ENCODE assay signal across 14 mouse cellular contexts in the genomic region with DNA sequence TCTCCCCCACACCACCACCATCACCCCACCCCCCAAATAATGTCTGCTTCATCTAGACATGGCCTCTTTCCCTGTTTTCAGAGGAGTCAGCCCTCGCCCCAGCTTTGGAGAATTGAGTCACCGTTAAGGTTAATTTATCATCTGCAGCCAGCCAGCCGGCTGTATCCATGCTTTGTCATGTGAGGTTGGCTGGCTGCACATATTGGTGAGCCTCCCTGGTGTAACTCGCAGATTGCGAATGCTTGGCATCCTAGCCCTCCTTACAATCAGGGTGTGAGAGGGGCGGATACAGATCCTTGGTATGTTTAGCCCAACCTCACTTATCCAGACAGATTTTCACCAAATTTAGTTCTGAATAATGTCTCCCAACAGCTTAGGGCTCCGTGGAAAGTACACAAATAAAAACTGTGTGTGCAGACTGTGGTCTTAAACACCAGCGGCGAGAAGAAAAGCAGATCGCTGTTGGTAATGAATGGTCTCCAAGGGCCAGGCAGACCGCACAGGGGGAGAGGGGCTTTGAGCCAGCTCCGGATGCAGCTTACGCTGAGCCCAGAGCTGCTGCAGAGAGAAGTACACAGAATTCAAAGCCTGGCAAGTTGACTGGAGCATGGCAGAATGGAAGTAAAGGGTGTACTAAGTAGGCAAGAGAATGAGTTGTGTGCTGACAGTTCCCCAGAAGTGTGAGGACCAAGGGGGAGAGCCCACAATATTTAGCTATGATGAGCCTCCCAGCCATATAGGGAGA. TPM values are rescaled to one million over a fixed set of nuclear protein-coding genes. Genes with fewer than 3 reads are reported as not detected.
DNase-seq lines count a peak whose midpoint lies in the region; ATAC-seq and TF ChIP-seq lines count a peak whose summit lies in the region.
"Had no signal": no experiment of that assay in that cellular context is flagged by ENCODE, and none has a peak within 500 bp of the region (broad histone marks: within the 10 kb centered on the region; RNA-seq: fewer than 3 reads in every experiment).

No protein-coding gene starts in this region.

- WGBS in forebrain, embryonic 12.5 days: 67% methylated on average over 13 of the region's 13 CpGs
- WGBS in intestine, postnatal 0 days: 66% methylated on average over 13 of the region's 13 CpGs

- H3K27ac ChIP-seq in forebrain, embryonic 12.5 days: peak overlapping the region; percentile 50; the same call in 1 of the 2 replicates
- H3K27ac ChIP-seq in intestine, postnatal 0 days (ENCODE audit: low read depth, low read length): no peak overlapping the region
- H3K27ac ChIP-seq: liver, embryonic 13.5 days had no signal

- peak; percentile 30 for DNase-seq in adrenal gland, postnatal 25 days
- DNase-seq in adrenal gland, postnatal 10 days: no peak
- DNase-seq in left cerebral cortex, postnatal 4 days: peak; percentile 65
- DNase-seq in left cerebral cortex, adult 9 months (ENCODE audit: low spot score in 2 of 2): no peak
- no peak for DNase-seq in ovary, postnatal 36 days (ENCODE audit: low spot score)
- DNase-seq: liver, embryonic 13.5 days; lung, postnatal 36 days; right cerebral cortex, postnatal 14 days had no signal

- no peak overlapping the region for H3K4me2 ChIP-seq in forebrain, embryonic 12.5 days
- H3K4me2 ChIP-seq in intestine, postnatal 0 days (replicated peaks; ENCODE audit: low read depth): no peak overlapping the region
- H3K4me2 ChIP-seq: liver, embryonic 13.5 days had no signal

- H3K9me3 ChIP-seq in forebrain, embryonic 12.5 days: no peaks in the 10 kb centered on the region
- H3K9me3 ChIP-seq in intestine, postnatal 0 days (ENCODE audit: control insufficient read depth): no peaks in the 10 kb centered on the region
- H3K9me3 ChIP-seq: G1E; liver, embryonic 13.5 days had no signal

- intact Hi-C loops in left cerebral cortex, postnatal 4 days (cut with DNase I): loop anchor here (5.0 kb wide), 2 partner anchors 103 to 208 kb away; no protein-coding TSS in a partner anchor

- H3K9ac ChIP-seq in forebrain, embryonic 12.5 days: no peak overlapping the region
- H3K9ac ChIP-seq in intestine, postnatal 0 days (ENCODE audit: low read depth, low read length): no peak overlapping the region
- H3K9ac ChIP-seq: liver, embryonic 13.5 days had no signal

- H3K4me3 ChIP-seq in forebrain, embryonic 12.5 days (replicated peaks): no peak overlapping the region
- no peak overlapping the region for H3K4me3 ChIP-seq in intestine, postnatal 0 days (ENCODE audit: low read depth, low read length)
- H3K4me3 ChIP-seq: liver, embryonic 13.5 days; myocyte had no signal

- ATAC-seq in forebrain, embryonic 12.5 days (ENCODE audit: low FRiP score): no peak
- peak; percentile 61 for ATAC-seq in megakaryocyte-erythroid progenitor cell, adult 5-6 weeks (replicated peaks; ENCODE audit: low FRiP score, low TSS enrichment, poor library complexity, severe bottlenecking)
- ATAC-seq in intestine, postnatal 0 days: no peak

- H3K4me1 ChIP-seq in forebrain, embryonic 12.5 days: peaks cover 13% of the 10 kb centered on the region; the same call in 1 of the 2 replicates
- H3K4me1 ChIP-seq in intestine, postnatal 0 days (replicated peaks; ENCODE audit: control insufficient read depth, insufficient read depth, low read length): no peaks in the 10 kb centered on the region
- H3K4me1 ChIP-seq: liver, embryonic 13.5 days had no signal

- TF ChIP-seq CTCF in intestine, postnatal 0 days (IDR thresholded peaks at IDR 0.05; ENCODE audit: low read depth): no peak

- H3K36me3 ChIP-seq in forebrain, embryonic 12.5 days (replicated peaks): peaks cover 16% of the 10 kb centered on the region; the same call in 1 of the 2 replicates
- H3K36me3 ChIP-seq in intestine, postnatal 0 days (ENCODE audit: control insufficient read depth, insufficient read depth): peaks cover 6% of the 10 kb centered on the region; the same call in 1 of the 2 replicates
- H3K36me3 ChIP-seq: liver, embryonic 13.5 days had no signal

- H3K27me3 ChIP-seq in forebrain, embryonic 12.5 days: no peaks in the 10 kb centered on the region
- no peaks in the 10 kb centered on the region for H3K27me3 ChIP-seq in intestine, postnatal 0 days (replicated peaks; ENCODE audit: control insufficient read depth, insufficient read depth, low read length)
- H3K27me3 ChIP-seq: liver, embryonic 13.5 days had no signal

RNA-seq across cellular contexts. Expression of a gene that starts 11.7 kb away (rescaled TPM):
- total RNA-seq in adrenal gland, postnatal 25 days (2021): not detected in 2 replicates
- under 1 TPM in 1 of 2 experiments, not detected in 1; 0.48 TPM for total RNA-seq in adrenal gland, postnatal 10 days (2021)
- total RNA-seq in left cerebral cortex, postnatal 4 days (2021): under 1 TPM; 0.34 to 0.36 TPM
- not detected in 2 replicates for polyA plus RNA-seq in forebrain, embryonic 12.5 days (2016; fragmentation: Nextera tagmentation; extraction: Ambion mirVana)
- total RNA-seq in megakaryocyte-erythroid progenitor cell, adult 5-6 weeks (2014; fragmentation: Nextera tagmentation): 5.5 TPM in 1 of 2 replicates, not detected in the other
- total RNA-seq in megakaryocyte-erythroid progenitor cell, adult 5-6 weeks (2017): 0.34 TPM in 1 of 2 replicates, not detected in the other
- 0.03 TPM in 2 replicates for polyA plus RNA-seq in intestine, postnatal 0 days (2015; fragmentation: Nextera tagmentation; extraction: Ambion mirVana)
- polyA plus RNA-seq: G1E; kidney, embryonic 14.5 days; liver, embryonic 13.5 days; myocyte had no signal

RNA-seq across cellular contexts. Expression of a gene that starts 28.4 kb away (rescaled TPM):
- 104 and 106 TPM in 2 replicates for total RNA-seq in adrenal gland, postnatal 25 days (2021)
- 10 to 100 TPM; 39.2 to 58.2 TPM for total RNA-seq in adrenal gland, postnatal 10 days (2021)
- 10 to 100 TPM; 80.0 to 84.8 TPM for total RNA-seq in left cerebral cortex, postnatal 4 days (2021)
- polyA plus RNA-seq in forebrain, embryonic 12.5 days (2016; fragmentation: Nextera tagmentation; extraction: Ambion mirVana): 4.6 and 6.2 TPM in 2 replicates
- total RNA-seq in megakaryocyte-erythroid progenitor cell, adult 5-6 weeks (2014; fragmentation: Nextera tagmentation): 1.9 TPM in 1 of 2 replicates, not detected in the other
- 0.15 and 0.33 TPM in 2 replicates for total RNA-seq in megakaryocyte-erythroid progenitor cell, adult 5-6 weeks (2017)
- 1.2 and 1.5 TPM in 2 replicates for polyA plus RNA-seq in intestine, postnatal 0 days (2015; fragmentation: Nextera tagmentation; extraction: Ambion mirVana)
- polyA plus RNA-seq: G1E, myocyte had no signal

RNA-seq across cellular contexts. Expression of a gene that starts 49.6 kb away (rescaled TPM):
- total RNA-seq in adrenal gland, postnatal 25 days (2021): 16.1 and 18.0 TPM in 2 replicates
- total RNA-seq in adrenal gland, postnatal 10 days (2021): 10 to 100 TPM; 10.7 to 17.4 TPM
- total RNA-seq in left cerebral cortex, postnatal 4 days (2021): 10 to 100 TPM; 21.1 to 21.3 TPM
- polyA plus RNA-seq in forebrain, embryonic 12.5 days (2016; fragmentation: Nextera tagmentation; extraction: Ambion mirVana): 13.6 and 13.7 TPM in 2 replicates
- total RNA-seq in megakaryocyte-erythroid progenitor cell, adult 5-6 weeks (2014; fragmentation: Nextera tagmentation): 12.4 and 26.1 TPM in 2 replicates
- total RNA-seq in megakaryocyte-erythroid progenitor cell, adult 5-6 weeks (2017): 9.7 and 11.9 TPM in 2 replicates
- polyA plus RNA-seq in intestine, postnatal 0 days (2015; fragmentation: Nextera tagmentation; extraction: Ambion mirVana): 4.9 and 5.1 TPM in 2 replicates

Comparison
In these comparisons a context has a peak if more than half of its experiments do, and no peak if none do; other contexts are left out.
1. DNase-seq: peak in adrenal gland, postnatal 25 days (single experiment) and left cerebral cortex, postnatal 4 days (single experiment); none in adrenal gland, postnatal 10 days (single experiment), left cerebral cortex, adult 9 months (0 of 2) and ovary, postnatal 36 days (single experiment).
2. RNA of a gene that starts 28.4 kb away (total RNA-seq): 104 to 106 TPM in adrenal gland, postnatal 25 days, 80.0 to 84.8 TPM in left cerebral cortex, postnatal 4 days and 39.2 to 58.2 TPM in adrenal gland, postnatal 10 days; 0.15 to 1.9 TPM in megakaryocyte-erythroid progenitor cell, adult 5-6 weeks; every median in the first group is over 10 times any median in the second.